Mouse (Mus musculus): ENCODE results near the gene Styk1.

The Styk1 gene

DNA sequence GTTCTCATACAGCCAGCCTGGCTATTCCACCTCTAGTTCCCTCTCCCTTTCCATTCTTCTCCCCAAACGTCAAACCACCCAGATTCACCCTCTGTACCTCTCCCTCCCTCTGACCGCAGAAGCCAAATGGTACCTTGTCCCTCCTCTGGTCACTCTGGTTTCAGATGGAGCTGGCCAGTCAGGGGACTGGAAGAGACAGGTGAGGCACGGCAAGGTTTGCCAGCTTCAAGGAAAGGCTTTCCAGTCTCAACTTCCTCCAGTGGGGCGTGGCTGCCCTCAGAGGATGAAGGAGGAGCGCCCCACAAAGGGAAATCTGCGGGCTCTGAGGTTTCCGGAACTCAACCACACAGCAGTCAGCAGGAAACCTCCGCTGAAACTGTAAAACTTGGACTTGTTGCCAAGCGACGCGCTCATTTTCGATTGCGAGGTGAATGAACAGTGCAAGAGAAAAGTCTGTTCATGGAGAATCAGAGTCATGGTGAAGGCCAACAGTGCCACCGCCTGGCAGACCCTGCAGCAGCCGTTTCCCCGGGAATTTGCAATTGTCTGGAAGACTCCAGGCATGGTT lies at the start of gene Styk1:
Styk1 (minus strand) TSS at position 246 of the 568 bp plus-strand sequence.
- peak; percentile 85 for DNase-seq (ENCODE audit: extremely low read depth, insufficient read length, low spot score)

DNA sequence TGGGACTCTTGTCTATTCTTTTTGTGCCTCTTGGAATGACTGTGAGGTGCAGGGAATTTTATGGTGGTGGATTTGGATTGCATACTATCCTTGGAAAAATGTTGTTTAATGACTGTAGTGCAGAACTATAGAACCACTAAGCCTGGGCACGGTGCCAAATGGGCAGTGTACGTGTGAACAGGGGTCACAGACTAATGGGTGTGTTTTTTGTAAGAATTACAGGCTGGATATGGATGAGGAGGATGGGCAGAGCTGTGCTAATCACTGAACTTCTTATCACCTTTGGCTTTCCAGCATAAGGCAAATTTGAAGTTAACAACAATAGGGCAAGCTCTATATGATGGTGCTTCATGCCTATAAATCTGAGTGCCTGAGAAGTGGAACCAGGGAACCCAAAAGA lies 49.6 kb upstream of the Styk1 start:
- no peak for DNase-seq (ENCODE audit: extremely low read depth, insufficient read length, low spot score)

GRCm38 (mm10) chr6:131402606-131403005 lies 49.2 kb upstream of the Styk1 start:
- DNase-seq (ENCODE audit: extremely low read depth, insufficient read length, low spot score): no peak

- DNase-seq (ENCODE audit: extremely low read depth, insufficient read length, low spot score): no peak
Observed at GRCm38 (mm10) chr6:131401259-131401658, 47.9 kb upstream of the Styk1 start.

GRCm38 (mm10) chr6:131396650-131397049 lies 43.3 kb upstream of the Styk1 start:
- DNase-seq (ENCODE audit: extremely low read depth, insufficient read length, low spot score): no peak

GRCm38 (mm10) chr6:131393873-131394660 lies 40.7 kb upstream of the Styk1 start:
- no peak for DNase-seq (ENCODE audit: extremely low read depth, insufficient read length, low spot score)

GRCm38 (mm10) chr6:131388040-131389021 lies 34.9 kb upstream of the Styk1 start, which contains the start of gene Ybx3:
Gene Ybx3, minus strand, starts transcription at chr6:131388476.
- DNase-seq (ENCODE audit: extremely low read depth, insufficient read length, low spot score): peak; percentile 90

GRCm38 (mm10) chr6:131387221-131388039 lies 34.0 kb upstream of the Styk1 start:
- DNase-seq (ENCODE audit: extremely low read depth, insufficient read length, low spot score): peak; percentile 86

- no peak for DNase-seq (ENCODE audit: extremely low read depth, insufficient read length, low spot score)
Observed at GRCm38 (mm10) chr6:131386416-131387019, 33.1 kb upstream of the Styk1 start.

DNA sequence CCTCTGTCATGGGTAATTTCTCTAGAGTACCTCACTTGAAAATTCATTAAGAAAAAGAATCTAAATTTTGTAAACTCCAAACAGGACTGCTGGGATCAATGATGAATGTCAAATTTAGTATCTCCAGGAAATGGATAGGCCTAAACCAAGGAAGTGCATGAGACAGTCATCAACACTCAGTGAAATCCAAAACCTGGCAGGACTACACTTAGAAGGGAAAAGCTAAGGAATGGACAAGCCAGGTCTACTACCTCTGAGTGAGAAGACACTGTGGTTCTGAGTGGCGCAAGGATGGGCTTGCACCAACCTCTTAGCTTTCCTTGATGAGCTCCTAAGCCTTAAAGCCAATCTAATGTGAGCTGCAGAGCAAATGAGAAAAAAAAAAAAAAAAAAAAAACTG lies 32.1 kb upstream of the Styk1 start:
- DNase-seq (ENCODE audit: extremely low read depth, insufficient read length, low spot score): no peak

GRCm38 (mm10) chr6:131383713-131384330 lies 30.4 kb upstream of the Styk1 start:
- no peak for DNase-seq (ENCODE audit: extremely low read depth, insufficient read length, low spot score)

DNA sequence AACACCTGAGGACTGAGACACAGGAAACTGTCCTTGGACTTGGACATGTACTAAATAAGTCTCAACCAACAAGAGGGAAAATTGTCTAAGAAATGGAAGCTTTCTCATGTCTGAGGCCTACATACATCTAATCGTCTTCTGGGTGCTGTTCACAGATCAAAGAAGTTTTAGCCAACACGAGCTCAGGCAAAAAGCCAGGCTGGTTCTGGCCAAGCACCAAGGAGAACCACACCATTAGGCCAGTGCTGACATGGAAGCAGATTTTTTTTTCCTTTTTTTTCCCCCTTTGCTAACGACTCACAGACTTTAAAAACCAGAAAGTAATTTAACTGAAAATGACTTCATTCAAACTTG lies 29.6 kb upstream of the Styk1 start:
- no peak for DNase-seq (ENCODE audit: extremely low read depth, insufficient read length, low spot score)

GRCm38 (mm10) chr6:131382232-131382983 lies 29.0 kb upstream of the Styk1 start:
- peak; percentile 67 for DNase-seq (ENCODE audit: extremely low read depth, insufficient read length, low spot score)

DNA sequence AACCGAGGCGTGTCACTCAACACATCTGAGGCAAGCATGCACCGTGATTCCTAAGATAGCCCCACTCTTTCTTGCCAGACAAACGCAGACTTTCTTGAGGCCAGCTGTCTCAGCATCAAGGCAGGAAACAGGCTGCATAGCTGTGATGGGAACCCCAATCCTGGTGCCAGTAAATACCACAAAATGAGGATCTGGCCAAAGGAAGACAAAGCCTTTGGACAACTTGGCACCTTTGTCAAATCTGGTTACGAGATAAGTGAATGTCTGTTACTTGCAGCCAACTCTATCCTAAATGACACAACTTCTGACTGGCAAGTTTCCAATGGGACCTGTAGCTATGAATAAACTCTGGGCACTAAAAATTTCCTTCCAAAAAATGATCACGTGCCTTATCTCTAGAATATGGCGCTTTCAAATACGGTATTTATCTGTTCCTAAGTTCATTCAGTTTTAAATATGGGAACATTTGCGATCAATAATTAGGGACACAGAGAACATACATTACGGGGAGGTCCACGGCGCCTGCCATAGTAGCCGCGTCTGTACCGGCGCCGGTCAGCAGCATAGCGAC lies 25.5 kb upstream of the Styk1 start:
- DNase-seq (ENCODE audit: extremely low read depth, insufficient read length, low spot score): no peak

- no peak for DNase-seq (ENCODE audit: extremely low read depth, insufficient read length, low spot score)
Observed at GRCm38 (mm10) chr6:131377378-131377777, 24.0 kb upstream of the Styk1 start.

DNA sequence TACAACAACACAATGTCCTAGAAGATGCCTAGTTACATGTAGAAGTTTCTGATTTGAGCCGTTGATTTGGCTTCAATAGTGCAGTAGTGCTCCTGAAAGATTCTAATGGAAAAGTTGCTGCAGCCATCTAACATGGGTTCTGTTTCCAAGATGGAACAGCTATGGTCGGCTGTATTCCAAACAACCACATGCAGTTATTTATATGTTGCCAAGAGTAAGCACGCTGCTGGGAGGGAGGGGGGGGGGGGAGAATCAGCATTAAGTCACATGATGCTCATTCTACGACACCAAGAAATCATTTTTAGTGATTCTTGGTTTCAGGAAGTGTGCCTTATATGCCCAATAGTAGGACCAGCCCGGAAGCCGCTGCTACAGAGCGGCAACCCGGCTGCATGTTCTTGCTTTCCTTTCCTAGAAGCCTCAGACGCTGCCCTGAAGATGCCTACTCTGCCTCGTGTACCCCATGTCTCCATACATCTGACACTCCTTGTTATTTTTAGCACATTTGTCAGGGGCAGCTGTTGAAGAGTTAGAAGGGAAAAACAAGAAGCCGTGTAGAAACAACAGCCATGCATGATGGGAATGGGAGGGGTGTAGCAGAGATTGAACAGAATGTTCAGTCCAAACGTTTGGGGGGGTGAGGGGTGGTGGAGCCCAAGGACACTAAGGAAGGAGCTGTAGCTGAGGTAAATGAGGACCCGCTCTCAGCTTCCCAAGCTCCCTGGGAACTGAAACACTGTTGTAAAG lies 21.4 kb upstream of the Styk1 start:
- no peak for DNase-seq (ENCODE audit: extremely low read depth, insufficient read length, low spot score)

DNA sequence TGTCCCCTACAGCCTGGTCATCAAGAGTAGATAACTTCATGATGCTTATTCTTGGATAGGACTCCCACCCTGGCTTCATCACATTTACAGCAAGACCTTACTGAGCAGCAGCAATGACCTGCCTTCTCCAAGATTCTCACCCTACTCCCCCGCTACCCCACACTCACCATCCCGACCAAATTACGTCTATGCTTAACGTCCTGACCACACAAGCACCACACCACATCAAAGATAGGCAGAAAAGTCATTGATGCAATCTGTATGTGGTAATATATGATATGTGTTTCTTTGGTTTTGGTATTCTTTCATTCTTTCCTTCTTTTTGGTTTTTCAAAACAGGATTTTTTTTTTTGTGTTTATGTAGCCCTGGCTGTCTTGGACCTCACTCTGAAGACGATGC lies 19.8 kb upstream of the Styk1 start:
- no peak for DNase-seq (ENCODE audit: extremely low read depth, insufficient read length, low spot score)

GRCm38 (mm10) chr6:131370767-131371166 lies 17.4 kb upstream of the Styk1 start:
- no peak for DNase-seq (ENCODE audit: extremely low read depth, insufficient read length, low spot score)
